In the genomic region with DNA sequence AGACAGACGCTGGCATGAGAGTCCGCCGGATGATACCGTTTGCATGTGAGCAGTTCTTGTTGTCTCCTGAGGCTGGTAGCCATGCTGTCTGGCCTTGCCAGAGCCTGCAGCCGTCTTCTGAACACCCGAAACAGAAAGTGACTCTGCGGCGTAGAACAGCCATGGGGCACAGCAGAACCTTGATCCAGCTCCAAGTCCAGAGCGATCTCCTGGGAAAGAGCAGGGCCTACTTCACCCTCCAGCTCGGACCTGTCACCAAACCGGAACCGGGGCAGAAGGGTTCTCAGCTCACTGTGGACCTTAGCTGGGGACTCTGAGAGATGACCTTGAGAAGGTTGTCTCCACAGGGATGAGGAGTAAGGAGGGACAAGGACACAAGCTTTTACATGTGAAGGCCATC, we compare ENCODE assay signal across 13 mouse cellular contexts.
"Had no signal": no experiment of that assay in that cellular context is flagged by ENCODE, and none has a peak within 500 bp of the region (broad histone marks: within the 10 kb centered on the region; RNA-seq: fewer than 3 reads in every experiment).

No protein-coding gene starts in this region.

- DNase-seq: lung, adult 18-20 months; lung, embryonic 14.5 days; lung, postnatal 10 days; lung, postnatal 4 days; midbrain, embryonic 14.5 days; retina, postnatal 1 day; right cerebral cortex, adult 18-20 months; right cerebral cortex, postnatal 25 days; right cerebral cortex, postnatal 4 days; spleen, adult 18-20 months; thymus, adult 18-20 months; thymus, postnatal 14 days; thymus, postnatal 36 days had no signal
